Mouse (Mus musculus) kidney, adult 11 months (tissue): Measurements from ENCODE around the gene Atp6ap1l.
A peak's percentile ranks its signal among the peaks of the same experiment; 100 is the strongest.

Experiments used
- DNase-seq: peaks from one replicate; pipeline ENCODE4 v3.0.0; 2022

Atp6ap1l gene

GRCm38 (mm10) chr13:90885856-90886532, 19.2 kb downstream of the Atp6ap1l start:
- no peak for DNase-seq

- DNase-seq: no peak
Observed at GRCm38 (mm10) chr13:90881727-90882429, 23.3 kb downstream of the Atp6ap1l start.

DNA sequence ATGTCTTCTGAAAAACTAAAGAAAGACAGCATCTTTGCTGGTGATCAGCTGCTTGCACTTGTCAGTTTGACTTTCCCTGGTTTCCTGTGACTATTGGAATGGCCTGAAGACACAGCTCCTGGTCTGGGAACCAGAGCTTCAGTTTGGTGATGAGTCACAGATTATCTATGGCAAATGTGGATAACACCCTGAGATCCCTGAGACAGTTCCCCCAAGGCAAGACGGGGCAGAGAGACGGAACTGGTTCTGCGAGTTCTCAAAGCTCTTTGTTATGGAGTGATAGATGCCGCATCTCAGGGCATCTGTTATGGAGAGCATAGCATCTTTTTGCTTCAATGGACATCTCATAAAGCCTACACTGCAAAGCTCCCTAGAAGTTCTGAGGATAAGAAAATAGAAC, 33.6 kb downstream of the Atp6ap1l start:
- no peak for DNase-seq

- DNase-seq: no peak
Observed at GRCm38 (mm10) chr13:90869157-90869556, 36.0 kb downstream of the Atp6ap1l start.

DNA sequence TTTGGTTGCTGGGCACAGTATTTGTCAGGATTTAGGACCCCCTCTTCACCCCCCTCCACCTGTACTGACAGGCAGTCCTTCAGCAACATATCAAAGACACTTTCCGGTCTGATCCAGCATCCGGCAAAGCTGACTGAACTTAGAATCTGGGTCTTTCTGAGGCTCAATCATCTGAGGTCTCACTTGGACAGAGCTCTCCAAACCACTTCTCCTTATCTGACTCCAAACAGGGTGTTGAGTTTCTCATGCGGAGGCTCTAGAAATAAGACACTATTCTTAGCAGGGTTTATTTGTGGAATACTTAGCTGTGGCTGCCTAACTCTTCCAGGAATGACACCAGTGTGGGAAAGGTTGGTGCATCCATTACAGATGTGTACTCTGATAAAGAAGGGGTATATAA, 43.0 kb downstream of the Atp6ap1l start:
- no peak for DNase-seq

GRCm38 (mm10) chr13:90860888-90861431, 44.2 kb downstream of the Atp6ap1l start:
- DNase-seq: no peak

GRCm38 (mm10) chr13:90852727-90853630, 52.2 kb downstream of the Atp6ap1l start:
- DNase-seq: peak; percentile 4

DNA sequence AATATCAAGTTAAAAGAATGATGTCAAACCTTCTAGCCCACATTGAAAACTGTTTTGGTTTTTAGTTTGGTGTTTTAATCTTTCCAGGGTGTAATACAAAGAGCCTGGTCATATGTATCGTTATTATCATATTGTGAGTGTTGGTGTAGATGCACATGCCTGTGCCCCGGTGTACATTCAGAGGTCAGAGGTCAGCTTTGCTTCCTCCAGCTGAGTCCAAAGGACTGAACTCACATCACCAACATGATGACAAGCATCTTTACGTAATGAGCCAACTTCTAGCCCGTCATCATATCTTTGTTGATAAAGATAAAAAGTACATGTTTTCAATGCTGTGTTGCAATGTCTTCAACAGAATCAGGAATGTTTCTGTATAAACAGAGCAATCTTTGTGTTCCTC, 53.4 kb downstream of the Atp6ap1l start:
- DNase-seq: no peak

DNA sequence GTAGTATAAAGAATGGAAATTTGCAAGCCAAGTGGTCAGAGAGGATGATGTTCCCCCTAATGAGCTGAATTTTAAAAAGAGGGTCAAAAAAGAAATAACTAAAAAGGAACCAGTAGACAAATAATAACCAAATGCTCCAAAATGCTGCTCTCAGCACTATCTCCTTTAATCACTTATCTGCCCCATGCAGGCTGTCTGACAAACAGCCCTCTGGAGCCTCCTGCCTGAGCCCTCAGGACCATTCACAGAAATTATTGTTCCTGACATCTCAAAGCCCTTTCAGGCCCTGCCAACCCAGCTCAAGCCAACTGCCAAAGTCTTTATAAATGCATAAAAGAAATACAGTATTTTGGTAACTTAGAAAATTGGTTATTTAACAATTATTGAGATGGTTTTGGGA, 61.0 kb downstream of the Atp6ap1l start:
- no peak for DNase-seq

GRCm38 (mm10) chr13:90843412-90843811, 61.7 kb downstream of the Atp6ap1l start:
- no peak for DNase-seq

DNA sequence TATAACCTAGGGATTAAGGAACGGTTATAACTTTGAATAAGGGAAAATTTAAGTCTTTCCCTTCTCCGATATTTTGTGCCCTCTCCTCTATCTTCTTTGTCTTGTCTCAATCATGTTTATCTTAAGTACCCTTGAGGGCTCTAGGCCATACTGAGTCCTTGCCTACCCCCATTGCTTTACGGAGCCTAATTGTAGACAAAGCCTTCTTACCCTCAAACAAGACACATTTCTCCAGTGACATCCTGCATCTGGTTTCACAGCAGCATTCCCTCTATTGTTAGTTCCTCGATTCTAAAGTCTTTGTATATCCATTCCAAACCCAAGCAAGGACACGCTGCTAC, 64.0 kb downstream of the Atp6ap1l start:
- no peak for DNase-seq

DNA sequence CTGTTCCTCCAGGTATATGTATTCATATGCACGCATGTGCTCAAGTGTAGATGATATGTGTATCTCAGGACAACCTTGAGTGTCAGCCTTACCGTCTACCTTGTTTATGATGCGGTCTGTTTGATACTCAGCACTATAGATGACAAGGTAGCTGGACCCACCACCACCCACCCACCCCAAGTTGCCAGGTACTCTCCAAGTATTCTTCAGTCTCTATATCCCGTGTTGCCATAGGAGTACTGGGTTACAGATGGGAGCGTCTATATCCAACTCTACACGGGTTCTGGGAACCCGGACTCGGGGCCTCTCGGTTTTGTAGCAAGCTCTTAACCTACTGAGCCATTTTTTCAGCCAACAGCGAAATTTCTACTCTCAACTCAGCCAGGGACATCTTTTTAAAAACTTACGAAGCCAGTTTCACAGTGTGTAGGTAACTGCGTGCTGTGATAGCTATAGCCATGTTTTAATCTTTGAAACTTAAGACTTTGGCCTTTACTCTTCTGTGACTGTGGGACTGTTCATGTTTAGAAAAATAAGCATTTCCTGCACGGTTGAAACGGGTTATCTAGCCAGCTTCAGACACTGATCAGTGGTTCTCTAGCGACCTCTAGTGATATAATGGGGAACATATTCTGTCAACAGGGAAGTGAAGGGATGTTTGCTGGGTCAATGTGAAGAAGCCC, 64.5 kb downstream of the Atp6ap1l start:
- DNase-seq: no peak

DNA sequence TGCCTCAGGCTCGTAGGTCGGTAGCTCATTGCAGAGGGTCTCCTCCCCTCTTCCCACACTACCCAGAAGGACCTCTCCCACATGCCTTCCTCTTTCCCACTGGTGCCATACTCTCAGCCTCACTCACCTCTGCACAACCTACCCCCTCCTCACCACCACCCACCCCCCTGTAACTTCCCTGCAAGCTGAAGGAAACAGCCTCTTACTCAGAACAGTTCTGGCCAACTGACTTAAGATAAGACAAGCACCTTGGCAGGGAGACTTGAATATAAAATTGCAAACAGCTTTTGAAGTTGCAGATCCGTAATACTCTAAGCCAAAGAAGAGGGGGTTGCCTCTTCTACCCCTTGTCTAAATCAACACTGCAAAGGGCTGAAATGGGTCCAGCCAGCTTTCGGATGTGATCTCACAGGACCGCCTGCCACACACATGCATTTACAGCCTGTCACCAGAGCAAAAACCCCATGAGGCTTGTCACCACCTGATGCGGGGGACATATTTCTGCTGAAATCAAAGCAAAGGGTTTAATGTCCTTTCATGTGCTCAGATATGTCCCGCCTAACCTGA, 71.4 kb downstream of the Atp6ap1l start:
- no peak for DNase-seq
